Mouse (Mus musculus) heart, postnatal 0 days (tissue): ENCODE measurements around the gene Grifin. TPM values are rescaled to one million over a fixed set of nuclear protein-coding genes. Genes with fewer than 3 reads are reported as not detected.

Experiments
- ATAC-seq: fragments of 200-750 bp; cut with Nextera tagmentation; 2 replicates; pipeline ENCODE4 v1.8.0; 2017; ENCODE audit warnings: low read depth, moderate number of reproducible peaks, moderate library complexity; ENCODE audit not compliant: insufficient read depth
- DNase-seq: peaks from one replicate; pipeline ENCODE4 v3.0.0-alpha.2; 2016; ENCODE audit warnings: low spot score
- H3K27ac ChIP-seq: fragments of 300-500 bp; sonication (generic); 2 replicates; pipeline ENCODE4 v1.5.1; 2014; ENCODE audit warnings: low read depth, mild to moderate bottlenecking
- H3K27me3 ChIP-seq: fragments of 300-500 bp; sonication (generic); 2 replicates; pipeline ENCODE4 v1.6.1; 2014; ENCODE audit warnings: low read length, mixed read lengths; ENCODE audit not compliant: control insufficient read depth, insufficient read depth
- H3K36me3 ChIP-seq: fragments of 300-500 bp; sonication (generic); replicated peaks from 2 replicates; pipeline ENCODE4 v1.6.1; 2014; ENCODE audit warnings: low read length, mixed read lengths; ENCODE audit not compliant: control insufficient read depth, insufficient read depth
- H3K4me1 ChIP-seq: fragments of 300-500 bp; sonication (generic); 2 replicates; pipeline ENCODE4 v1.6.1; 2014; ENCODE audit warnings: antibody characterized with exemption; ENCODE audit not compliant: control insufficient read depth, insufficient read depth
- H3K4me2 ChIP-seq: fragments of 300-500 bp; sonication (generic); 2 replicates; pipeline ENCODE4 v1.6.1; 2014; ENCODE audit warnings: low read depth, mild to moderate bottlenecking, low read length, moderate library complexity
- H3K4me3 ChIP-seq: fragments of 300-500 bp; sonication (generic); 2 replicates; pipeline ENCODE4 v1.5.1; 2014; ENCODE audit warnings: low read depth, low read length
- H3K9ac ChIP-seq: fragments of 300-500 bp; sonication (generic); replicated peaks from 2 replicates; pipeline ENCODE4 v1.6.1; 2014; ENCODE audit warnings: low read depth, low read length, mixed read lengths
- H3K9me3 ChIP-seq: fragments of 300-500 bp; sonication (generic); replicated peaks from 2 replicates; pipeline ENCODE4 v1.6.1; 2016; ENCODE audit warnings: low read length; ENCODE audit not compliant: control insufficient read depth
- CTCF ChIP-seq: IDR thresholded peaks from 2 replicates; pipeline ENCODE4 v1.5.1; 2016; ENCODE audit warnings: antibody characterized with exemption, control low read depth, low read depth
- EP300 ChIP-seq: IDR thresholded peaks from 2 replicates; pipeline ENCODE4 v1.6.1; 2016; ENCODE audit warnings: antibody characterized with exemption, low read depth
- WGBS: fragments of 180-500 bp; shearing (Covaris S2); extraction: QIAGEN DNeasy Blood & Tissue Kit; methylation state at CpG from one replicate; pipeline ENCODE4 v1.1.7; 2014; 5-methylcytosine and 5-hydroxymethylcytosine counted together
- polyA plus RNA-seq: library from polyadenylated mRNA; unstranded; fragments of >200 nt; fragmentation: Nextera tagmentation; extraction: Ambion mirVana; gene quantifications from 2 replicates; pipeline ENCODE4 v1.2.1, GENCODE M21; 2015
- total RNA-seq: library from RNA; depleted of rRNA; stranded (reverse); fragments of >200 nt; gene quantifications from 2 replicates; pipeline ENCODE4 v1.2.3, GENCODE M21; 2014; ENCODE audit warnings: low replicate concordance; rRNA removed

Gene Grifin
- total and polyA plus RNA-seq, 2 experiments from 2014 or later, result not detected

- Histone ChIP-seq H3K4me1 (no peaks in the 10 kb centered on the region), H3K4me2 (no peak overlapping the region), H3K27me3 (no peaks in the 10 kb centered on the region), H3K27ac (no peak overlapping the region), H3K4me3 (no peak overlapping the region), H3K9me3 (no peaks in the 10 kb centered on the region), H3K36me3 (peaks cover 18% of the 10 kb centered on the region), H3K9ac (no peak overlapping the region)
- no peak for DNase-seq
- 81% methylated on average over 1 of the region's 1 CpGs for WGBS
- no peak for ATAC-seq
- TF ChIP-seq EP300 (no peak), CTCF (no peak)
Observed at GRCm38 (mm10) chr5:140521196-140521595, 43.7 kb downstream of the Grifin start.

DNA sequence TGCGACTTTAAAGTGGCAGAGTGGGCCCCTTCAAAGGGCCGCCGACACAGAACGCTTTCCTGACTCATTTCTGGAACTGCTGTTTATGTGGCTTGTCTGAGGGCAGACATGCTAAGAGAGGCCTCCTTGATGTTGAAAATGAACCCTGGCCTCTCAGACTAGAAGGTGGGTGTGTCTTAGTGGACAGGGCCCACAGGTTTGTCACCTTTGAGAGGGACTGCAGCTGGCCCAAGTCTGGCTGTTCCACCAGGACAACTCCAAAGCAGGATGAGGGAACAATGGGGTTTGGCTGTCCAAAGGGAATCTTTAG lies 47.0 kb downstream of the Grifin start:
- Histone ChIP-seq H3K9me3 (no peaks in the 10 kb centered on the region), H3K4me1 (peaks cover 8% of the 10 kb centered on the region; the same call in 1 of the 2 replicates), H3K27ac (no peak overlapping the region), H3K27me3 (no peaks in the 10 kb centered on the region), H3K4me3 (no peak overlapping the region), H3K36me3 (no peaks in the 10 kb centered on the region), H3K4me2 (no peak overlapping the region), H3K9ac (no peak overlapping the region)
- DNase-seq (no peak), ATAC-seq (no peak)
- WGBS, result 55% methylated on average over 4 of the region's 4 CpGs
- TF ChIP-seq EP300 (no peak), CTCF (no peak)

GRCm38 (mm10) chr5:140517159-140517920 lies 47.5 kb downstream of the Grifin start:
- H3K27ac ChIP-seq, result no peak overlapping the region
- no peaks in the 10 kb centered on the region for H3K27me3 ChIP-seq
- no peak overlapping the region for H3K9ac ChIP-seq
- no peak overlapping the region for H3K4me2 ChIP-seq
- WGBS, result 80% methylated on average over 21 of the region's 21 CpGs
- peaks cover 8% of the 10 kb centered on the region; the same call in 1 of the 2 replicates for H3K4me1 ChIP-seq
- H3K9me3 ChIP-seq, result no peaks in the 10 kb centered on the region
- ATAC-seq (no peak), DNase-seq (no peak)
- TF ChIP-seq EP300 (no peak), CTCF (no peak)
- no peak overlapping the region for H3K4me3 ChIP-seq
- no peaks in the 10 kb centered on the region for H3K36me3 ChIP-seq

GRCm38 (mm10) chr5:140514799-140515486 lies 49.9 kb downstream of the Grifin start:
- WGBS, result 13% methylated on average over 7 of the region's 7 CpGs
- no peaks in the 10 kb centered on the region for H3K36me3 ChIP-seq
- no peak overlapping the region for H3K4me2 ChIP-seq
- no peak overlapping the region for H3K27ac ChIP-seq
- no peak overlapping the region for H3K9ac ChIP-seq
- TF ChIP-seq CTCF, result no peak
- ATAC-seq (no peak), DNase-seq (no peak)
- no peaks in the 10 kb centered on the region for H3K9me3 ChIP-seq
- peaks cover 8% of the 10 kb centered on the region; the same call in 1 of the 2 replicates for H3K4me1 ChIP-seq
- no peak overlapping the region for H3K4me3 ChIP-seq
- no peaks in the 10 kb centered on the region for H3K27me3 ChIP-seq

DNA sequence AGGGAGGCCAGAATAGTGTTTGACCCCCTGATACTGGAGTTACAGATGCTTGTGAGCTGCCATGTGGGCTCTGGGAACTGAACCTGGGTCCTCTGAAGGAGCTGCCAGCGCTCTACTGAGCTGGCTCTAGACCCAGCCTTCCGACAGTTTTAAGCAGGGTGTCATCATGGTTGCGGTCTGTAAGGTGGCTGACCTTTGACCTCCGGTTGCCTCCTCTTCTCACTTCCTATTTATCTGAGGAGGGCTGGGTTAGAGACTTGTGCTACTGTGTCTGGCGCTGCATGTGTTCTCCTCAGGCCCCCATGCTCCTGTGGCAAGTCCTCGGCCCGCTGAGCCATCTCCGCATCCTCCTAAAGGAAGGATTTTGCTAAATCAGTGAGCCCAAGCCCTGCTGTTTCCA lies 51.0 kb downstream of the Grifin start:
- no peak overlapping the region for H3K9ac ChIP-seq
- H3K27ac ChIP-seq, result no peak overlapping the region
- H3K4me3 ChIP-seq, result no peak overlapping the region
- no peak for TF ChIP-seq CTCF
- TF ChIP-seq EP300, result no peak
- no peak overlapping the region for H3K4me2 ChIP-seq
- no peaks in the 10 kb centered on the region for H3K27me3 ChIP-seq
- H3K4me1 ChIP-seq, result peaks cover 8% of the 10 kb centered on the region; the same call in 1 of the 2 replicates
- ATAC-seq (no peak), DNase-seq (no peak)
- no peaks in the 10 kb centered on the region for H3K36me3 ChIP-seq
- no peaks in the 10 kb centered on the region for H3K9me3 ChIP-seq
- 76% methylated on average over 8 of the region's 8 CpGs for WGBS

Other genes with a start within 250 kb of the Grifin start
- 10.1 and 20.6 TPM in 2 replicates for gene Mad1l1, start 243.5 kb downstream of the Grifin start, total RNA-seq
- gene Mad1l1, start 243.5 kb downstream of the Grifin start, polyA plus RNA-seq, result 15.0 and 15.1 TPM in 2 replicates
- 11.3 and 31.0 TPM in 2 replicates for gene Nudt1, start 243.4 kb downstream of the Grifin start, total RNA-seq
- gene Nudt1, start 243.4 kb downstream of the Grifin start, polyA plus RNA-seq, result 17.4 and 18.1 TPM in 2 replicates
- 13.9 and 19.5 TPM in 2 replicates for gene Mrm2, start 233.2 kb downstream of the Grifin start, total RNA-seq
- 16.9 and 17.8 TPM in 2 replicates for gene Mrm2, start 233.2 kb downstream of the Grifin start, polyA plus RNA-seq
- gene Snx8, start 175.8 kb downstream of the Grifin start, total RNA-seq, result 24.8 and 30.8 TPM in 2 replicates
- gene Snx8, start 175.8 kb downstream of the Grifin start, polyA plus RNA-seq, result 11.7 and 13.3 TPM in 2 replicates
- gene Eif3b, start 145.7 kb downstream of the Grifin start, total RNA-seq, result 37.4 and 38.9 TPM in 2 replicates
- 36.6 and 40.0 TPM in 2 replicates for gene Eif3b, start 145.7 kb downstream of the Grifin start, polyA plus RNA-seq
- gene Gm4869, start 119.4 kb downstream of the Grifin start, total RNA-seq, result not detected in 2 replicates
- not detected in 2 replicates for gene Gm4869, start 119.4 kb downstream of the Grifin start, polyA plus RNA-seq
- 4.1 and 4.7 TPM in 2 replicates for gene Chst12, start 59.5 kb downstream of the Grifin start, total RNA-seq
- gene Chst12, start 59.5 kb downstream of the Grifin start, polyA plus RNA-seq, result 5.9 and 6.6 TPM in 2 replicates
- 8.2 and 22.3 TPM in 2 replicates for gene Lfng, start 42.2 kb upstream of the Grifin start, total RNA-seq
- gene Lfng, start 42.2 kb upstream of the Grifin start, polyA plus RNA-seq, result 4.1 and 4.4 TPM in 2 replicates
- 53.2 and 55.2 TPM in 2 replicates for gene Ttyh3, start 84.0 kb upstream of the Grifin start, total RNA-seq
- gene Ttyh3, start 84.0 kb upstream of the Grifin start, polyA plus RNA-seq, result 8.5 and 8.9 TPM in 2 replicates
- gene Iqce, start 137.3 kb upstream of the Grifin start, total RNA-seq, result 3.8 and 9.6 TPM in 2 replicates
- 4.8 and 5.1 TPM in 2 replicates for gene Iqce, start 137.3 kb upstream of the Grifin start, polyA plus RNA-seq
- 19.3 and 25.0 TPM in 2 replicates for gene Brat1, start 139.9 kb upstream of the Grifin start, total RNA-seq
- 9.5 and 10.6 TPM in 2 replicates for gene Brat1, start 139.9 kb upstream of the Grifin start, polyA plus RNA-seq
- gene Amz1, start 159.1 kb upstream of the Grifin start, total RNA-seq, result 0.08 and 0.15 TPM in 2 replicates
- gene Amz1, start 159.1 kb upstream of the Grifin start, polyA plus RNA-seq, result 0.81 and 0.94 TPM in 2 replicates